Mouse (Mus musculus) liver, embryonic 15.5 days (tissue): ENCODE measurements around the gene Nudc. TPM values are rescaled to one million over a fixed set of nuclear protein-coding genes. Genes with fewer than 3 reads are reported as not detected.

Experiments
- ATAC-seq: fragments of 200-750 bp; cut with Nextera tagmentation; 2 replicates; pipeline ENCODE4 v1.8.0; 2017; ENCODE audit warnings: moderate number of reproducible peaks, mild to moderate bottlenecking, moderate library complexity; ENCODE audit not compliant: insufficient read depth
- H3K27ac ChIP-seq: fragments of 300-500 bp; sonication (generic); replicated peaks from 2 replicates; pipeline ENCODE4 v1.5.1; 2015; ENCODE audit warnings: mild to moderate bottlenecking, inconsistent platforms
- H3K27me3 ChIP-seq: fragments of 300-500 bp; sonication (generic); 2 replicates; pipeline ENCODE4 v1.6.1; 2015; ENCODE audit warnings: mild to moderate bottlenecking, inconsistent platforms
- H3K36me3 ChIP-seq: fragments of 300-500 bp; sonication (generic); replicated peaks from 2 replicates; pipeline ENCODE4 v1.6.1; 2015; ENCODE audit warnings: moderate library complexity, mild to moderate bottlenecking, inconsistent platforms
- H3K4me1 ChIP-seq: fragments of 300-500 bp; sonication (generic); replicated peaks from 2 replicates; pipeline ENCODE4 v1.6.1; 2015; ENCODE audit warnings: inconsistent platforms
- H3K4me2 ChIP-seq: fragments of 300-500 bp; sonication (generic); 2 replicates; pipeline ENCODE4 v1.6.1; 2015; ENCODE audit warnings: moderate library complexity, mild to moderate bottlenecking, inconsistent platforms
- H3K4me3 ChIP-seq: fragments of 300-500 bp; sonication (generic); replicated peaks from 2 replicates; pipeline ENCODE4 v1.5.1; 2015; ENCODE audit warnings: mild to moderate bottlenecking, inconsistent platforms
- H3K9ac ChIP-seq: fragments of 300-500 bp; sonication (generic); 2 replicates; pipeline ENCODE4 v1.6.1; 2015; ENCODE audit warnings: moderate library complexity, mild to moderate bottlenecking, inconsistent platforms
- H3K9me3 ChIP-seq: fragments of 300-500 bp; sonication (generic); replicated peaks from 2 replicates; pipeline ENCODE4 v1.6.1; 2016; ENCODE audit warnings: inconsistent platforms
- WGBS: fragments of 180-500 bp; shearing (Covaris S2); methylation state at CpG from one replicate; pipeline ENCODE4 v1.1.7; 2015; ENCODE audit warnings: mixed read lengths; ENCODE audit not compliant: insufficient replicate concordance; 5-methylcytosine and 5-hydroxymethylcytosine counted together
- polyA plus RNA-seq: library from polyadenylated mRNA; unstranded; fragments of >200 nt; fragmentation: Nextera tagmentation; extraction: Ambion mirVana; gene quantifications from 2 replicates; pipeline ENCODE4 v1.2.1, GENCODE M21; 2015

Nudc gene
- polyA plus RNA-seq: 116 TPM in 2 replicates

- peak within 1 kb of the TSS; percentile 80 for H3K4me2 ChIP-seq
- H3K9ac ChIP-seq: peak within 1 kb of the TSS; percentile 87
- under 1% methylated on average over 77 of the region's 77 CpGs for WGBS
- H3K4me3 ChIP-seq: peak within 1 kb of the TSS; percentile 95
- H3K27me3 ChIP-seq: no peaks in the 10 kb centered on the region
- peaks cover 23% of the 10 kb centered on the region for H3K4me1 ChIP-seq
- H3K27ac ChIP-seq: peak within 1 kb of the TSS; percentile 70
- H3K9me3 ChIP-seq: no peaks in the 10 kb centered on the region
- peak; percentile 99 for ATAC-seq
- peaks cover 30% of the 10 kb centered on the region for H3K36me3 ChIP-seq
Observed at GRCm38 (mm10) chr4:133545272-133546231, at the start of gene Nudc. TSS of gene Nudc (minus strand) at chr4:133545996.

GRCm38 (mm10) chr4:133595538-133595937 is 49.7 kb upstream of the Nudc start:
- no peak for ATAC-seq
- peaks cover 34% of the 10 kb centered on the region for H3K4me1 ChIP-seq
- no peak overlapping the region for H3K4me2 ChIP-seq
- H3K4me3 ChIP-seq: no peak overlapping the region
- H3K9me3 ChIP-seq: no peaks in the 10 kb centered on the region
- no peak overlapping the region for H3K27ac ChIP-seq
- no peak overlapping the region for H3K9ac ChIP-seq
- H3K36me3 ChIP-seq: peaks cover 17% of the 10 kb centered on the region
- peaks cover 28% of the 10 kb centered on the region for H3K27me3 ChIP-seq
- WGBS: 50% methylated on average over 7 of the region's 7 CpGs

- WGBS: 25% methylated on average over 7 of the region's 7 CpGs
- peaks cover 43% of the 10 kb centered on the region for H3K36me3 ChIP-seq
- no peak overlapping the region; the same call in 1 of the 2 replicates for H3K4me2 ChIP-seq
- H3K27ac ChIP-seq: no peak overlapping the region
- no peaks in the 10 kb centered on the region; the same call in 1 of the 2 replicates for H3K27me3 ChIP-seq
- no peaks in the 10 kb centered on the region for H3K9me3 ChIP-seq
- no peak for ATAC-seq
- no peak overlapping the region for H3K4me3 ChIP-seq
- peaks cover 11% of the 10 kb centered on the region for H3K4me1 ChIP-seq
- no peak overlapping the region for H3K9ac ChIP-seq
Observed at GRCm38 (mm10) chr4:133592570-133592969, 46.8 kb upstream of the Nudc start.

DNA sequence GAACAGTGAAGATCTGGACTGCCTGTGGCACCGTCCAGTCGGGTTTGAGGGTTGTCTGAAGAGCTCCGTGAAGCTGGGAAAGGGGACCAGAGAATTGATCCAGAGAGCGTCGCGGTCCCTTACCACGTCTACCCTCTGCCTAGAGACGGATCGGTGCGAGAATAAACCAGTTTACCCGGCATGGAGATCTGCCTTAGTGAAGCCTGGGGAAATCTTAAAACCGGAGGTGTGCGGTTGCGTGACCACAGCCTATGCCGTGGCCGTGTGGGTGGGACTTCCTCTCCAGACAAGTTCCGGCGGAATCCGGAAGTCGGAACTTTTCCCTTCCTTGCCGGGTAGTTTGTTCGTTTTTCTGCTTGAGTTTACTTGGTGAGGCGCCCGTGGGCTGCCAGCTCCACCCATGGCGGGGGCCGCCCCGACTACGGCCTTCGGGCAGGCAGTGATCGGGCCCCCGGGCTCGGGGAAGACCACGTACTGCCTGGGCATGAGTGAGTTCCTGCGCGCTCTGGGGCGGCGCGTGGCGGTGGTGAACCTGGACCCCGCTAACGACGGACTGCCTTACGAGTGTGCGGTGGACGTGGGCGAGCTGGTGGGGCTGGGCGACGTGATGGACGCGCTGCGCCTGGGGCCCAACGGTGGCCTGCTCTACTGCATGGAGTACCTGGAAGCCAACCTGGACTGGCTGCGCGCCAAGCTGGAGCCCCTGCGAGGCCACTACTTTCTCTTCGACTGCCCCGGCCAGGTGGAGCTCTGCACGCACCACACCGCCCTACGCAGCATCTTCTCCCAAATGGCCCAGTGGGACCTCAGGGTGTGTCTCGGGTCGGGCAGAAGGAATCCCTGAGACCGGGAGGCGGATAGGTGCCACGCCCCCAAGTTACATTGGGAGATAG is 38.5 kb upstream of the Nudc start, which contains the start of gene Gpn2:
Gpn2 (plus strand) TSS at position 304 of the 893 bp plus-strand sequence.
- Histone ChIP-seq H3K4me1 (peaks cover 30% of the 10 kb centered on the region), H3K4me3 (peak within 1 kb of the TSS; percentile 88), H3K36me3 (peaks cover 64% of the 10 kb centered on the region), H3K27ac (peak within 1 kb of the TSS; percentile 82), H3K27me3 (no peaks in the 10 kb centered on the region), H3K9ac (peak within 1 kb of the TSS; percentile 83), H3K4me2 (peak within 1 kb of the TSS; percentile 95), H3K9me3 (no peaks in the 10 kb centered on the region)
- peak; percentile 82 for ATAC-seq
- whole genome bisulfite sequencing: under 1% methylated on average over 65 of the region's 65 CpGs

DNA sequence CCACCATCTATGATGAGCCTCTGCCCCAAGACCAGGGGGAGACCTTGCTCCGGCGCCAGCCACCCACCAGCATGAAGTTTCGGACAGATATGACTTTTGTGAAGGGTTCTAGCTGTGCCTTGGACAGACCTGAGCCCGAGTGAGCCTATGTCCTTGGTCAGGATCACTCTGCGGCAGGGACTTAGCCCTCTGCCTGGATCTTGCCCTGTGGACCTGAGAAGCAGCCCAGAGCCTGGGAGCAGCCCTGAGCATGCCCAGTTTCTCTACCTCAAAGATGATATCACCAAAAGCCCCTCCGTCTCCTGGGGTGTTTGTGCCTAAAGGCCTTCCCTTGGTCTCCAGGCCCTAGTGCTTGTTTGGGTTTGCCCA is 37.9 kb upstream of the Nudc start:
- Histone ChIP-seq H3K4me3 (peak overlapping the region; percentile 88), H3K27me3 (no peaks in the 10 kb centered on the region), H3K27ac (peak overlapping the region; percentile 82), H3K9ac (peak overlapping the region; percentile 83), H3K9me3 (no peaks in the 10 kb centered on the region), H3K4me1 (peaks cover 30% of the 10 kb centered on the region), H3K36me3 (peaks cover 64% of the 10 kb centered on the region), H3K4me2 (peak overlapping the region; percentile 95)
- ATAC-seq: peak; percentile 7; the same call in 1 of the 2 replicates
- 50% methylated on average over 6 of the region's 6 CpGs for WGBS

- no peak overlapping the region for H3K4me3 ChIP-seq
- no peak for ATAC-seq
- H3K4me1 ChIP-seq: peaks cover 31% of the 10 kb centered on the region
- H3K9me3 ChIP-seq: no peaks in the 10 kb centered on the region
- H3K27ac ChIP-seq: no peak overlapping the region
- peaks cover 44% of the 10 kb centered on the region for H3K36me3 ChIP-seq
- 80% methylated on average over 12 of the region's 12 CpGs for WGBS
- no peak overlapping the region for H3K4me2 ChIP-seq
- no peak overlapping the region for H3K9ac ChIP-seq
- H3K27me3 ChIP-seq: no peaks in the 10 kb centered on the region
Observed at GRCm38 (mm10) chr4:133577983-133578382, 32.2 kb upstream of the Nudc start.

DNA sequence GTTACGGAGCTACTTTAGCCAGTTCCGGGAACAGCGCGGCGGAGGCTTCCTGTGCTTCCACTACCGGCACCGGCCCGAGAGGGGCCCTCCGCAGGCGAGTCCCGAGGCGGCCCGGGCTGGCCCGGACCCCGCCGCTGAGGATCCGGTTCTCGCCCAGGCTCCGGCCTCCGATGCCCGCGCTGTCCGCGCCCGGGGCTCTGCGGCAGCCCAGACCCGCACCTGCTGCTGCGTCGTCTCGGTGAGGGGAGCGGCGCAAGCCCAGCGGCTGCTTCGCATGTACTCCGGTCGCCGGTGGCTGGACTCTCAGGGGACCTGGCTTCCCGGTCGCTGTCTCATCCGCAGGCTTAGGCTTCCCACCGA is 29.0 kb upstream of the Nudc start:
- H3K9me3 ChIP-seq: no peaks in the 10 kb centered on the region
- WGBS: 1% methylated on average over 41 of the region's 41 CpGs
- H3K27me3 ChIP-seq: no peaks in the 10 kb centered on the region
- peaks cover 31% of the 10 kb centered on the region for H3K4me1 ChIP-seq
- ATAC-seq: peak; percentile 48
- H3K4me2 ChIP-seq: peak overlapping the region; percentile 97
- peaks cover 20% of the 10 kb centered on the region for H3K36me3 ChIP-seq
- peak overlapping the region; percentile 89 for H3K4me3 ChIP-seq
- H3K27ac ChIP-seq: peak overlapping the region; percentile 88
- H3K9ac ChIP-seq: peak overlapping the region; percentile 83

GRCm38 (mm10) chr4:133574070-133574842 is 28.5 kb upstream of the Nudc start, which contains the start of gene Gpatch3:
TSS of gene Gpatch3 (plus strand) at chr4:133574745.
- peaks cover 14% of the 10 kb centered on the region for H3K36me3 ChIP-seq
- H3K27me3 ChIP-seq: no peaks in the 10 kb centered on the region
- peak within 1 kb of the TSS; percentile 97 for H3K4me2 ChIP-seq
- WGBS: 5% methylated on average over 44 of the region's 44 CpGs
- peak within 1 kb of the TSS; percentile 88 for H3K27ac ChIP-seq
- peaks cover 31% of the 10 kb centered on the region for H3K4me1 ChIP-seq
- H3K4me3 ChIP-seq: peak within 1 kb of the TSS; percentile 89
- ATAC-seq: peak; percentile 79
- peak within 1 kb of the TSS; percentile 83 for H3K9ac ChIP-seq
- no peaks in the 10 kb centered on the region for H3K9me3 ChIP-seq

GRCm38 (mm10) chr4:133570066-133570466 is 24.3 kb upstream of the Nudc start:
- ATAC-seq: peak; percentile 56; the same call in 1 of the 2 replicates
- Histone ChIP-seq H3K27me3 (no peaks in the 10 kb centered on the region), H3K27ac (peak overlapping the region; percentile 80), H3K36me3 (no peaks in the 10 kb centered on the region), H3K4me1 (peaks cover 17% of the 10 kb centered on the region), H3K9me3 (no peaks in the 10 kb centered on the region), H3K4me2 (peak overlapping the region; percentile 43), H3K9ac (no peak overlapping the region), H3K4me3 (no peak overlapping the region)
- WGBS: 40% methylated on average over 10 of the region's 10 CpGs
